Mouse (Mus musculus) CD4-positive helper T cell, adult 2 months (primary cell): Measurements from ENCODE around the gene Sh2b2.
"Not testable (repeated sequence)": the region's sequence is repeated elsewhere in the genome, so short reads cannot be mapped to it uniquely, and the experiment has no call there.

Experiments used
- DNase-seq: peaks from one replicate; pipeline ENCODE4 v3.0.0-alpha.2; 2012; ENCODE audit warnings: low read depth, missing footprints, low spot score

Sh2b2 gene

GRCm38 (mm10) chr5:136240381-136240780, 6.0 kb downstream of the Sh2b2 start:
- DNase-seq: no peak

DNA sequence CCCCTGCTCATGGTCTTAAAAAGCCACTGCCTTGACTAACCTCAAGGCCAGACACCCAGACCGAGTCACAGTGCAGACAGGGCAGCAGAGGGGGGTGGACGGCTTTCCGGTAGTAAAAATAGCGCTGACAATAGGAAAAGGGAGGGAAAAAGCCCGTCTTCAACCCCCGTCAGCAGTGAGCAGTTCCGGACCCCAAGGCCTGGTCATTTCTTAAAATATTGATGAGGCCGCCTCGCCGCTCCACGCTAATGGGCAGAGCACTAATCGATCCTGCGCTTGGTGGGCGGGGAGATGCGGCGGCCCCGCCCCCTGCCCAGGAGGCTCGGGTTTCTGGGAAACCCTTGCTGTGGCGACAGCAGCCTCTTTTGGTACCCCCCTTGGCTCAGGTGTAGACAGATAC, 8.7 kb downstream of the Sh2b2 start:
- DNase-seq: no peak

- DNase-seq: no peak
Observed at GRCm38 (mm10) chr5:136236611-136237010, 9.7 kb downstream of the Sh2b2 start.

DNA sequence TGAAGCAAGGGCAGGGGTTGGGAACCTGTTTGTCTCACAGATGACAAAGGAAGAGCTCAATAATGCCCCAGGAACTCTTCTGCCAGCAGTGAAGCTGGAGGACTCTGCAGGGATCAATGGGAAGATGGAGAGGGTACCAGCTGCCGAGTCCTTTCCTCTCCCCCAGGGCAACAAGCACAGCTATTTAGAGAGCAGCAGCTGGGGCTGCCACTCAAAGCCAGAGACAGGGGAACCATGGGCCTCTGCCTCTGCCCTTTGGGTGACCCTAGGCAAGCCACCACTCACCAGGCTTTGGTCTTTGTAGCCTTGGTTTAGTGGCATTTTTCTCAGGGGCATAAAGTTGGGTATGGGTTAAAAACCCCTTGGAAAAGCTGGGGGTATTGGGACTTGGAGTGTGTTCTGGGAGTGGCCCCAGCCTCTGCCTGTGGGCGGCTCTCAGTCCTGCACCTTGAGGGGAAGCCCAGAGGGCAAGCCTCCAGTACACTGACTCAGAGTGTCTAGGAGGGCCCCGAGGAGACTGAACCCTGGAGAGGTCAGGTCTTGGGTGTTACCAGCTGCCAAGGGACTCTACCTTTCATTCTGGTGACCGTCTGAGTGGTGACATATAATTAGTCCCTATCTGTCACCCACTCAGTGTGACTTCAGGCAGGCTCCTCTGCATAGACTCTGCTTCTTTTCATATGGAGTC, 15.9 kb downstream of the Sh2b2 start:
- DNase-seq: no peak

GRCm38 (mm10) chr5:136226246-136226876, 20.0 kb downstream of the Sh2b2 start:
- no peak for DNase-seq

- DNase-seq: no peak
Observed at GRCm38 (mm10) chr5:136218585-136218984, 27.8 kb downstream of the Sh2b2 start.

DNA sequence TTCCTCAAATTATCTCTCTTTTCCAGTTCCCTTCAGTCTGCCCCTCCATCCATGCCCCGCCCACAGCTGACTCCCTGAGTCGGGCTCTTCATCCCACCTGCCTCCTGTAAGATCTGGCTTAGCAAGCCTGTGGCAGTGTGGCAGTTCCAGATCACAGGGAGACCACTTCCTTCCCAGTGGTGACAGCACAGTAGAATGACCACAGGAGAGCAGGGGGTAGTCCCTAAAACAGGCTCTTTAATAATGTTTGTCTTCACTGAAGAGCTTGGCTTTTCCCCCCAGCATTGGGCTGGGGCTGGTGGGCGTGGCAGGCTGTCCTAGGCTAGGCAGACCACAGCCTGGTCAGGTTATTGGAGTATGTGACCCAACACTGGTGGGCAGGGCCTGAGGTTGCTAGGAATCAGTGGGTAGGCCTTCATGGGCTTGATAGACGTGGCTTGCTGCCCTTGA, 28.4 kb downstream of the Sh2b2 start:
- DNase-seq: no peak

DNA sequence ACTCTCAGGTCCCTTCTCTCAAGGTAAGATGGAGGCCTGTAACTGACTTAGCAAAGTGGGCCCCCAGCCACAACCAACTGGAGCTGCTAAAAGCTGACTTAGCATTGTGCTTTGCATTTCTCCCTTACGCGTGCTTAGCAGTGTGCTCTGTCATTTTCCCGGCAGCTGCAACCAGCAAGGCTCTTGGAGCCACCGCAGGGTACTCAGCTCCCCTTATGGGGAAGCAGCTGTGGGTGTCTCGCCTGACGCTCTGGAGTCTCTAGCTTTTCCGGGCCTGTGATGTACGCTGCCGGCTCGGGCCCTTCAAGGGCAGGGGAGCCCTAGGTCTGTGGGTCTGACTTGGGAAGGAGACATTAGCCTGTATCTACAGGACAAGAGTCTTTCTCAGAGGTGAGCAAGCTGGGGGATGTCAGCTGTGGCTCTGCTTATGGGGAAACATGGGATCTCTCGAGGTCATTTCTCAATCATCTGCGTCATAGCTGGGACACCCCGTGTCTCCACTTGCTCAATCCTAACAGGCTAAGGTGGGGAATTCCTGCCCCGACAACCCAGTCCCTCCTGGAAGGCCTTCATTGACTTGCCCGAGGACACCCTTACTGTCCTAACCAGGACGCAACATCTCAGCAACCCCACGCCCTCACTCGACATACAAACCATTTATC, 29.2 kb downstream of the Sh2b2 start:
- DNase-seq: no peak

DNA sequence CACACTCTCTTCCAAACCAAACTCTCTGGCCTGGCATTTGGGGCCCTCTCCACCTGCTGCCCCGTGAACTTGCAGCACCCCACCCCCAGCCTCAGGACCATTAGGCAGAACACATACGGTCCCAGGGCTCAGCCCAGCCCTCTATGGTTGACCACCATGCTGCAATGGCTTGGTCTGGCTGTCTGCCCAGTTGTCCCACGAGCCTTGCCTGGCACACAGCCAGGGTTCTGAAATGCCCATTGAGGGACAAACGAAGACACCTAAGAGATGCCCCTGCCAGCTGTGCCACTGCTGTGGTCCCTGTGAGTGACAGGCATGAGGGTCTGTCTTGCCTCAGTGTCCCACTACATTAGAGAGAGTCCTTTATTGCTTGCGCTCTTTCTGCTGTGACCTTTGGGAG, 30.4 kb downstream of the Sh2b2 start:
- DNase-seq: no peak

DNA sequence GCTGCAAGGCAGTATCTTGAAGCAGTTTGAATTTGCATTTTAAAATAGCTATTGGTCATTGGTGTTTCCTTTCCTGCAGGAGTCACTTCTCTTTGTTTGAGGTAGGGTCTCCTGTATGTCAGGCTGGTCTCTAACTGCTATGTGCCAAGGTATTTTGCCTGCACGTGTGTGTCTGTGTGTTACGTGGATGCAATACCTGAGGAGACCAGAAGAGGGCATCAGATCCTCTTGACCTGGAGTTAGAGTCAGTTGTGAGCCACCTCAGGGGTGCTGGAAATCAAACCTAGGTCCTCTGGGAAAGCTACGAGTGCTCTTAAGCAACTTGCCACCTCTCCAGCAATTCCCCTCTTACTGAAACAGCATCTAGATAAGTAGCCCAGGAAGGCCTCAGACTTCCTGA, 31.1 kb downstream of the Sh2b2 start:
- DNase-seq: no peak

- DNase-seq: no peak
Observed at GRCm38 (mm10) chr5:136213716-136214115, 32.6 kb downstream of the Sh2b2 start.

DNA sequence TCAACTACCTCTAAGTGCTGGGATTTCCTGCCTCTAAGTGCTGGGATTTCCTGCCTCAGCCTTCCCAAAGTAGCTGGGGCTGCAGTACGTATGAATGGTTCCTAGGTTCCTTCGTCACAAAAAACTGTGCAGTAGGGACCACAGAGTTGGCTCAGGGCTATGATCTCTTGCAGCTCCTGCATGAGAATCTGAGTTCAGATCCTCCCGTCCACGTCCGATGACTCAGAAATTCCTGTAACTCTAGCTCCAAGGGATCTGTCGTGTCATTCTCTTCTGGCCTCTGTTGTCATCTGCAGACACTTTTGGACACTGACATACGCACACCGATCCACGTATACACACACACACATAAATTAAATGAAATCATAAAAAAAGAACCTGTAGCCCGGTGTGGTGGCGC, 33.6 kb downstream of the Sh2b2 start:
- no peak for DNase-seq

DNA sequence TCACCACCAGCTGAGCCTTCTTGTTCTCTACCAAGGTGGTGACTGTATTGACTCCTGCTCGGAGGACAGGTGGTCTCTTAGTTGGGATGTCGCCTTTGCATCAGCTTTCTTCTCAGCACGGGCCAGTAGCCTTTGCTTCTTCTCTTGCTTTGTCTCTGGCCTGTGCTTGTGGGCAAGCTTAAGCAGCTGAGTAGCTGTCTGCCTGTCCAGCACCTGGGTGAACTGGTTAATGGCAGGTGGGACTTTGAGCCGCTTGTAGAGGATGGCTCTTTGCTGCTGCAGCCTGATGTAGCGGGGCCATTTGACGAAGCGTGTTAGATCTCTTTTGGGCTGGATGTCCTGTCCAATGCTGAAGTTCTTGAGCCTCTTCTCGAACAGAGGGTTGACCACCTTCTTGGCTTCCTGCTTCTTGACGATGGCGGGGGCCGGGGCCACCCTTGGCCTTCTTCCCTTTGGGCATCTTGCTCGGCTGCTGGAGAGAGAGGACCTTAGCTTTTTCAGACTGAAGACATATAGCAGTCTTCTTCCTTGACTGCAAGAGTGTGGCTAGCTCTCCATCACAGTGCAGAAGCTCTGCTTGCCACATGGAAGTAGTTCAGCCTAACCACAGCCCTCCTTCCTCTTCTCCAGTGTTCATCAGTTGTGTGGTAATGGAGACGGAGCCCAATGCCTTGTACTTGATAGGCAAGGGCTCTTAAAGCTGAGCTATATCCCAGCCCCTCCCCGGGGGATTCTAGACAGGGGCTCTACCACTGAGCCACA, 34.8 kb downstream of the Sh2b2 start:
- DNase-seq: not testable (repeated sequence)

GRCm38 (mm10) chr5:136210549-136210948, 35.8 kb downstream of the Sh2b2 start:
- no peak for DNase-seq

- peak; percentile 53 for DNase-seq
Observed at GRCm38 (mm10) chr5:136201832-136202231, 44.5 kb downstream of the Sh2b2 start.

DNA sequence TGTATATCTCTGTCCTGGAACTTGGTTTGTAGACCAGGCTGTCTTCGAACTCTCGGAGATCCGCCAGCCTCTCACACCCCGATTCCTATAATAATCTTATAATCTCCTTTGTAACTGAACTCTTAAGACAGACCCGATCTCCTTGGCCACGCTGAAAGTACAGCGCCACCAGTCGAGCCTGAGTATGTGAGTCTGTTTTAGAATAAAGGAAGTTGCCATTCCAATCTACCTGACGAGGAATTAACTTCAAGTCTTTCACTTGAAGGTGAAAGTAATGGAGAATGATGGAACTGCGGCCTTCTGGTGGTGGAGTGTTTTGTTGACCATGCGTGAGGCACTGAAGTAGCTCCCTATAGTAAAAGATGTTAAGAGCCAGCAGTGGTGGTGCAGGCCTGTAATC, 46.8 kb downstream of the Sh2b2 start:
- DNase-seq: peak; percentile 26

DNA sequence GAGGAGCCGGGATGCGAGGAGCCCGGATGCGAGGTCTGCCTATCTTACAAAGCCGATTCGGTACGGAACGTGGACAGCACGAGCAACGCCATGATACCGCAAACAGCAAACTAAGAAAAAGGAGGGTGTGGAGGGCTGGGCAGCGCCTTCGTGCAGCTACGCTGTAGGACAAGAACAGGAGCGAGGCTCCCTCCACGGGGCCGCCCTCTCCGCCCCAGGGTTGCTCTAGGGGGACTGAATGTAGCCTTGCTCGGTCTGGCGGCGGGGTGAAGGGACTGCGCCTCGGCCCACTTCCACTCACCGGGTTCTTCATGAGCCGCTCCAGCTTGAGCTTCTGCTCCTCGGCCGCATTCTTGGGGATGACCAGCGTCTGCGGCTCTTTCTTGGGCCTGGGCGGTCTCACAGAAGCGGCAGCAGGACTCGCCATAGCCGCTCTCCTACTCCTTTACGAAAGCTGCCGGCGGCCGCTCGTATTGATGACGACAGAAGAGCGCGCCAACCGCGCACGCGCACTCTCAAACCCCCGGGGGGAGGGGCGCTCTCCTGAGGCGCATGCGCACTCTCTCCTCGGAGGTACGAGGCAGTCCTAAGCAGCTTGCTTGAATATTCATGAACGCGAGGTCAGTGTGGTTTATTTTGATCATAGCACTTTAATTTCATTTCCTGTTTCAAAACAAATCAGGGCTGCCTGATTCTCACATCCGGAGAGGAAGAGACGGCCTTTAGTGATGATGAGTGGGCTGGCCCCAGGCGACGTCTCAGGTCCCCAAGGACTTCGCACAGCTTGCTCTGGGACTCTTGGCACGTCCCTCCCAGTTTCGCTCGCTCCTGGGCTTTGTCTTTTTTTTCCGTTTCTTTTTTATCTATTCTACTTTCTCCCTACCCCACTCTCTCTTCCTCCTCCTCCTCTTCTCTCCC, 47.6 kb downstream of the Sh2b2 start, which contains the start of gene Prkrip1:
TSS of gene Prkrip1 (minus strand) at position 490 of the 918 bp plus-strand sequence.
- peak; percentile 99 for DNase-seq

DNA sequence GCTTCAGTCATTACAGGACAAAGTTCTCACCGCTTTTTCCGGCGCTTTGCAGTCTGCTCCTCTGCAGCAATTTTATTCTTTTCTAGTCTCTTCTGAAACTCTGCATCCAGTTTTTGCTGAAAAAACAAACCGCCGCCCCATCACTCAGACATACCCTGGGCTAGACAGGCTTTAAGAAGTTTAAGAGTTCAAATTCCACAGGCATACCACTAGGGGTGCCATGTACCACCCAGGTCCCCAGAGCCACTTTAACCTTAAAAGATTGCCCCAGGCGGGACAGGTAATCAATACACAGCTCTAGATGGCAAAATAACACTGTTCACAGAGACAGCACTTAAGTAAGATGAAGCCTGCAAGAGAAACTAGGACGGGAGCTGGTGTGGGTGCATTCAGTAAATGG, 54.5 kb downstream of the Sh2b2 start:
- DNase-seq: no peak

DNA sequence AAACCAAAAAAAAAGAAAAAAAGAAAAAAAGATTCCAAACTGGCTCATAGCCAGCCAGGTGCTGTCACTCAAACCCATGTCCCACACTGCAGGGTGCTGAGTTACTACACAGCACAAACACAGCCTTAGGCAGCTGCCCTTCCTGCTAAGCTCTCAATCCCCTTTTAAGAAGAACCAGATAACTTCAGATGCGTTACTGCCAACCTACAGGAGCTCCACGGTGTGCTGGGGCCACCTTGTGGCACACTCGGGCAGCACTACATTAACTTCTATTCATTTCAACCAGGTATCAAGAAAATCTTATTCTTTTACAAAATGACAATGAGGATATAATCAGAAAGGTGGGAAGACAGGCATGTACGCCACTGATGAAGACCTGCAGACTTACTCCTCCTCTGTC, 59.6 kb downstream of the Sh2b2 start:
- peak; percentile 81 for DNase-seq

DNA sequence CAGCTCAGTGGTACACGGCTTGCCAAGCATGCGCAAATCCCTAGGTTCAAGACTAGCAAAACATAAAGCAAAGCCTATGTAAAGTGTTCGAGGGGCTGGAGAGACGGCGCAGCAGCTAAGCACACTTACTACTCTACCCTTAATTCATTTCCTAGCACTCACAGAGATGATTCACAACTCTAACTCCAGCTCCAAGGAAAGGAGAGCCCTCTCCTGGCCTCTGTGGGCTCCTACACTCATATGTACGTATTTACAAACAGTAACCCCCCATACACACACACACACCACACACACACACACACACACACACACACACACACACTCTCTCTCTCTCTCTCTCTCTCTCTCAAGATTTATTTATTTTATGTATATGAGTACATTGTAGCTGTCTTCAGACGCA, 62.6 kb downstream of the Sh2b2 start:
- no peak for DNase-seq

DNA sequence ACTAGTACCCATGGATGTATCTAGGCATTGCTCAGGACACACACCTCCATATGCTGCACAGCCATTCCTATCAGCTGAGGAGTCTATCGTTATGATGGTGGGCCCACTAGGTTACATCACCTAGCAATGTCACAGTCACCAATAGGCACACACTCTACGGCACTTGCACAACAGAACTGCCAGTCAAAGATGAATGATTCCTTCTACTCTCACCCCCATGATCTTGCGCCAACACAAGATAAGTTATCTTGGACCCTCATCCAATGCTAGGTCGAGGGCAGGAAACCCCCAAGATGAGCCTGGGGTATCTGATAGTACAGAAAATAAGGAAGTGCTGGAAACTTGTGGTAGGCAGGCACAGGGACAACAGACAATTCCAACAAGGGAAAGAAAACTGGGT, 63.5 kb downstream of the Sh2b2 start:
- DNase-seq: no peak
